Mouse (Mus musculus) stomach, adult 2 months (tissue): ENCODE results near the gene Gm21748. TPM values are rescaled to one million over a fixed set of nuclear protein-coding genes. Genes with fewer than 3 reads are reported as not detected.

Source experiments
- polyA plus RNA-seq: library from polyadenylated mRNA; depleted of rRNA; stranded (reverse); fragments of >200 nt; gene quantifications from 2 replicates; pipeline ENCODE4 v1.2.3, GENCODE M21; 2012; rRNA removed

Gm21748 gene
- polyA plus RNA-seq, result not detected in 2 replicates

DNA sequence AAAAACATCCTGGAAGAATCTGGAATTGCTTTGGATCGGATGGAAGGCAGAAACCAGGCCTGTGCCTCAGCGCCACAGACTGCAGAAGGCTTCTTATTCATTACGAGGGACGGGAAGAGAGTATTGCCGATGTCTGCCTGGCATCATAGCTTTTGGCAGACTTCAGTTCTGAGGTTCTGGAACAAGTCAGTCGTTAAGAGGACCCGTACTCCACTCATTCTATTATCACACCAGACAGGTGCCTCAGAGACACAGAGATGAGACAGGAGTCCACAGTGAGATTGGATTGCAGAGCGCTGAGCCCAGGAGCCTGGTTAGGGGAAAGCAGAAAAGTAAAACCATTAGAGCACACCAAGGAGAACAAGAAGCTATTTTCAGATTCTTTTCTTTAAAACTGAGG lies at the start of gene Gm21748:
TSS of gene Gm21748 (minus strand) at position 101 of the 400 bp plus-strand sequence.

Other genes with a start within 250 kb of the Gm21748 start
- not detected in 2 replicates for gene Gm21860, start 84.4 kb downstream of the Gm21748 start, polyA plus RNA-seq
- gene Gm47283, start 54.4 kb downstream of the Gm21748 start, polyA plus RNA-seq, result not detected in 2 replicates